ENCODE assay signal across 24 mouse cellular contexts in genomic region chr7:113623296-113623695, GRCm38 (mm10).
"Had no signal": no experiment of that assay in that cellular context is flagged by ENCODE, and none has a peak within 500 bp of the region (broad histone marks: within the 10 kb centered on the region; RNA-seq: fewer than 3 reads in every experiment).

No protein-coding gene starts in this region.

- H3K9ac ChIP-seq: limb, embryonic 13.5 days; liver, embryonic 12.5 days; liver, embryonic 15.5 days; lung, embryonic 15.5 days; midbrain, embryonic 12.5 days; neural tube, embryonic 13.5 days had no signal

- H3K36me3 ChIP-seq: limb, embryonic 10.5 days; limb, embryonic 13.5 days; liver, embryonic 12.5 days; liver, embryonic 15.5 days; lung, embryonic 15.5 days; midbrain, embryonic 12.5 days; neural tube, embryonic 13.5 days had no signal

- ATAC-seq: liver, embryonic 12.5 days; midbrain, embryonic 16.5 days had no signal

- H3K4me1 ChIP-seq: limb, embryonic 13.5 days; liver, embryonic 12.5 days; liver, embryonic 15.5 days; lung, embryonic 15.5 days had no signal

- H3K27me3 ChIP-seq: limb, embryonic 13.5 days; liver, embryonic 12.5 days; lung, embryonic 15.5 days; midbrain, embryonic 12.5 days; neural tube, embryonic 13.5 days had no signal

- H3K27ac ChIP-seq: kidney, postnatal 0 days; layer of hippocampus, adult 2 months; limb, embryonic 10.5 days; limb, embryonic 13.5 days; liver, embryonic 12.5 days; liver, embryonic 15.5 days; lung, embryonic 15.5 days; midbrain, embryonic 12.5 days; neural tube, embryonic 13.5 days; stomach, postnatal 0 days had no signal

- H3K9me3 ChIP-seq: limb, embryonic 10.5 days; liver, embryonic 12.5 days; liver, embryonic 15.5 days; lung, embryonic 15.5 days; midbrain, embryonic 12.5 days; neural tube, embryonic 13.5 days had no signal

- DNase-seq: kidney, adult 2 months; kidney, postnatal 25 days; layer of hippocampus, adult 9-11 months; liver; lung, postnatal 10 days; lung, postnatal 36 days; right cerebral cortex, adult 18-20 months; right cerebral cortex, postnatal 14 days; right cerebral cortex, postnatal 4 days; thymus, adult 2 months; thymus, postnatal 14 days; thymus, postnatal 4 days had no signal

- H3K4me3 ChIP-seq: layer of hippocampus, adult 2 months; limb, embryonic 10.5 days; limb, embryonic 13.5 days; liver, embryonic 12.5 days; liver, embryonic 15.5 days; lung, embryonic 15.5 days; midbrain, embryonic 12.5 days; myocyte; neural tube, embryonic 13.5 days had no signal

- H3K4me2 ChIP-seq: limb, embryonic 13.5 days; liver, embryonic 12.5 days; liver, embryonic 15.5 days; lung, embryonic 15.5 days; midbrain, embryonic 12.5 days; neural tube, embryonic 13.5 days had no signal
